Mouse (Mus musculus): ENCODE results near the gene Olfr913. TPM values are rescaled to one million over a fixed set of nuclear protein-coding genes. Genes with fewer than 3 reads are reported as not detected.

Olfr913 gene
- polyA plus RNA-seq (2015; fragmentation: Nextera tagmentation; extraction: Ambion mirVana), result not detected in 2 replicates

GRCm38 (mm10) chr9:38592459-38592858, at the start of gene Olfr913:
TSS of gene Olfr913 (plus strand) at chr9:38592759.

GRCm38 (mm10) chr9:38579878-38580277, 12.7 kb upstream of the Olfr913 start, which contains the start of gene Olfr912:
TSS of gene Olfr912 (plus strand) at chr9:38580178.

GRCm38 (mm10) chr9:38604802-38605201, 12.2 kb downstream of the Olfr913 start, which contains the start of gene Olfr914:
TSS of gene Olfr914 (plus strand) at chr9:38605102.

Other genes starting within 250 kb of the Olfr913 start
- not detected in 2 replicates for gene Olfr898, start 244.3 kb upstream of the Olfr913 start, polyA plus RNA-seq (2015; fragmentation: Nextera tagmentation; extraction: Ambion mirVana)
- gene Olfr250, start 225.9 kb upstream of the Olfr913 start, polyA plus RNA-seq (2015; fragmentation: Nextera tagmentation; extraction: Ambion mirVana), result not detected in 2 replicates
- gene Olfr251, start 215.7 kb upstream of the Olfr913 start, polyA plus RNA-seq (2015; fragmentation: Nextera tagmentation; extraction: Ambion mirVana), result not detected in 2 replicates
- not detected in 2 replicates for gene Olfr147, start 191.1 kb upstream of the Olfr913 start, polyA plus RNA-seq (2015; fragmentation: Nextera tagmentation; extraction: Ambion mirVana)
- not detected in 2 replicates for gene Olfr901, start 163.3 kb upstream of the Olfr913 start, polyA plus RNA-seq (2015; fragmentation: Nextera tagmentation; extraction: Ambion mirVana)
- gene Olfr902, start 145.1 kb upstream of the Olfr913 start, polyA plus RNA-seq (2015; fragmentation: Nextera tagmentation; extraction: Ambion mirVana), result not detected in 2 replicates
- not detected in 2 replicates for gene Olfr904, start 129.6 kb upstream of the Olfr913 start, polyA plus RNA-seq (2015; fragmentation: Nextera tagmentation; extraction: Ambion mirVana)
- gene Olfr905, start 121.7 kb upstream of the Olfr913 start, polyA plus RNA-seq (2015; fragmentation: Nextera tagmentation; extraction: Ambion mirVana), result not detected in 2 replicates
- not detected in 2 replicates for gene Olfr906, start 105.7 kb upstream of the Olfr913 start, polyA plus RNA-seq (2015; fragmentation: Nextera tagmentation; extraction: Ambion mirVana)
- gene Olfr907, start 97.0 kb upstream of the Olfr913 start, polyA plus RNA-seq (2015; fragmentation: Nextera tagmentation; extraction: Ambion mirVana), result not detected in 2 replicates
- not detected in 2 replicates for gene Olfr911-ps1, start 71.2 kb upstream of the Olfr913 start, polyA plus RNA-seq (2015; fragmentation: Nextera tagmentation; extraction: Ambion mirVana)
- gene Olfr910, start 54.9 kb upstream of the Olfr913 start, polyA plus RNA-seq (2015; fragmentation: Nextera tagmentation; extraction: Ambion mirVana), result not detected in 2 replicates
- not detected in 2 replicates for gene Olfr912, start 12.6 kb upstream of the Olfr913 start, polyA plus RNA-seq (2015; fragmentation: Nextera tagmentation; extraction: Ambion mirVana)
- gene Olfr914, start 12.3 kb downstream of the Olfr913 start, polyA plus RNA-seq (2015; fragmentation: Nextera tagmentation; extraction: Ambion mirVana), result not detected in 2 replicates
- not detected in 2 replicates for gene Olfr916, start 67.1 kb downstream of the Olfr913 start, polyA plus RNA-seq (2015; fragmentation: Nextera tagmentation; extraction: Ambion mirVana)
- not detected in 2 replicates for gene Olfr917, start 73.1 kb downstream of the Olfr913 start, polyA plus RNA-seq (2015; fragmentation: Nextera tagmentation; extraction: Ambion mirVana)
- gene Olfr918, start 81.8 kb downstream of the Olfr913 start, polyA plus RNA-seq (2015; fragmentation: Nextera tagmentation; extraction: Ambion mirVana), result not detected in 2 replicates
- gene Olfr919, start 110.9 kb downstream of the Olfr913 start, polyA plus RNA-seq (2015; fragmentation: Nextera tagmentation; extraction: Ambion mirVana), result not detected in 2 replicates
- 24.7 and 26.0 TPM in 2 replicates for gene Vwa5a, start 125.5 kb downstream of the Olfr913 start, polyA plus RNA-seq (2015; fragmentation: Nextera tagmentation; extraction: Ambion mirVana)
- gene Olfr920, start 159.5 kb downstream of the Olfr913 start, polyA plus RNA-seq (2015; fragmentation: Nextera tagmentation; extraction: Ambion mirVana), result 0.14 and 0.17 TPM in 2 replicates
- gene Olfr921, start 180.3 kb downstream of the Olfr913 start, polyA plus RNA-seq (2015; fragmentation: Nextera tagmentation; extraction: Ambion mirVana), result not detected in 2 replicates
- not detected in 2 replicates for gene Olfr922, start 221.9 kb downstream of the Olfr913 start, polyA plus RNA-seq (2015; fragmentation: Nextera tagmentation; extraction: Ambion mirVana)
- not detected in 2 replicates for gene Olfr923, start 233.8 kb downstream of the Olfr913 start, polyA plus RNA-seq (2015; fragmentation: Nextera tagmentation; extraction: Ambion mirVana)